Mouse (Mus musculus): ENCODE measurements at regions not wholly inside any gene's neighbourhood (a gene's known extent, or its start where the extent isn't known, plus 50 kb on each side); places are given as distances from the start of the nearest gene placed in this dataset.

GRCm38 (mm10) chr13:103472216-103472615 is 137.9 kb upstream of the Mast4 start:
- DNase-seq (ENCODE audit: low read depth, low spot score) = no peak

GRCm38 (mm10) chr13:103470141-103470540 is 135.8 kb upstream of the Mast4 start:
- DNase-seq (ENCODE audit: low read depth, low spot score) = no peak

GRCm38 (mm10) chr13:103460499-103460898 is 126.2 kb upstream of the Mast4 start:
- no peak for DNase-seq (ENCODE audit: low read depth, low spot score)

DNA sequence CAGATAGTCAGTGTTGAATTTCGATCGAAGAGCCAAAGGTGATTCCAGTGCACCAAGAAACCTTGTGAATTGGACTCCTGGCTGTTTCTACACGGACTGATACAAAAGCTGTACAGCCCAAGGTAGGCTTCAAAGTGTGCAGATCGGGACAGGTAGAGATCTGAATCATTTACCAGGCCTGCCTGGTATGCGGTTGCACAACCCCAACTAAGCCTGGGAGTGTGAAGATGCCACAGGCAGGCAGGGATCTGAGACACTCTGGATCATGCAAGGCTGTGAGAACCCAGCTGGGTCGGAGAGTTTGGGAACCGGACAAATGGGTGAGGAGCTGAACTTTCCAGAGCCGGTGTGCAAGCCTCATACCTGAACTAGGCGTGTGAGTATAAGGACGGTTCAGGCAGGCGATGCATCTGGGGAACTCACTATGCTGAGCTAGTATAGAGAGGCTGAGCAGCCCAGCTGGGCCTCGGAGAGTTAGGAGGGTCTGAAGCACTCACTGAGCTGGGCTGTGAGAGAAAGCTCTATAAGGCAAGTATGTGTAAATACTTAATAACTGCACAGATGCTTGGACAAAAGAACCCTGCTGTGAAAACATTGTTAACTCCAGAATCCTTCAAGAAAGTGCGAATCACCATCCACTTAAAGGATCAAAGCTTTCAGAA is 125.3 kb upstream of the Mast4 start:
- peak; percentile 48 for DNase-seq (ENCODE audit: low read depth, low spot score)

GRCm38 (mm10) chr13:103452837-103453236 is 118.5 kb upstream of the Mast4 start:
- DNase-seq (ENCODE audit: low read depth, low spot score) = no peak

DNA sequence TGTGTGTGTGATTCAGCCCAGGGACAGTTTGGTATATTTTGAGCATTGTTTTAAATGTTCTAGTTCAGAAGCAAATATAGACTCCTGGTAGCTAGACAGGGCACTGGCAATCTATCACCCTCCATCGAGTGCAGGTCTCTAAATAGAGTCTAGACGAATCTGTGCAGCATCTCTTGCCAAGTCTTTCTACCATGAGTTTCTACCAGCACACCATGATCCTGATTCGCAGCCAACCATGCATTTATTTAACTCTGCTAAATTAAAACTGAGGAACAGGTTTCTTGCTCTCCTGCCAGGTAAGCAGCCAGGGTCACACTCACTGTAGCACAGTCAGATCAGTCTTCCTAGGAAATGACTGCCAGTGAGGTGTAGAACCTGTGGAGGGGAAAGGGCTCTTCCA is 96.3 kb upstream of the Mast4 start:
- DNase-seq (ENCODE audit: low read depth, low spot score) = no peak

- no peak for DNase-seq (ENCODE audit: low read depth, low spot score)
These were observed 89.7 kb upstream of the Mast4 start for GRCm38 (mm10) chr13:103424011-103424410.

GRCm38 (mm10) chr13:103423417-103423816 is 89.1 kb upstream of the Mast4 start:
- DNase-seq (ENCODE audit: low read depth, low spot score) = no peak

- DNase-seq (ENCODE audit: low read depth, low spot score) = no peak
These were observed 88.7 kb upstream of the Mast4 start for GRCm38 (mm10) chr13:103422997-103423396.

GRCm38 (mm10) chr13:103419146-103419545 is 84.8 kb upstream of the Mast4 start:
- DNase-seq (ENCODE audit: low read depth, low spot score) = no peak

DNA sequence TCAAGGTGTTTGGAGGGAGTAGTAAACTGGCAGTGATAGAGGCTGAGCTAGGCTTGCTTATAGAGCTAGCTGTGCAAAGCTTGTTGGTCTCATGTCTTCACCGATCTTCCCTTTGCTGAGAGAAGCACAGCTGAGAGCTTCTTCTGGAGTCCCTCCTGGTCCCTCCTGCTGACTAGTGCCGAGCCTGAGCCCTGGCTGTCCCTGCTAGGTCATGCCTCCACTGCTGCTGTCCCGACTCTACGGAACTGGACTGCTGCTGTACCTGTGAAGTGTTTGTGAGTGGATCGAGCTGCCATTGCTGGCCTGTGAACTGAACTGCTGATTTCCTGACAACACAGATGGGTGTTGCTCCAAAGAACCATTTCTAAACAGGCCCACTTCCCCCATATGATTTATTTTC is 83.0 kb upstream of the Mast4 start:
- no peak for DNase-seq (ENCODE audit: low read depth, low spot score)

GRCm38 (mm10) chr13:103415335-103415734 is 81.0 kb upstream of the Mast4 start:
- no peak for DNase-seq (ENCODE audit: low read depth, low spot score)

- DNase-seq (ENCODE audit: low read depth, low spot score) = no peak
These were observed 78.3 kb upstream of the Mast4 start for GRCm38 (mm10) chr13:103412566-103412965.

GRCm38 (mm10) chr13:103409286-103409685 is 75.0 kb upstream of the Mast4 start:
- no peak for DNase-seq (ENCODE audit: low read depth, low spot score)

- DNase-seq (ENCODE audit: low read depth, low spot score) = no peak
These were observed 62.3 kb upstream of the Mast4 start for GRCm38 (mm10) chr13:103396526-103397020.

DNA sequence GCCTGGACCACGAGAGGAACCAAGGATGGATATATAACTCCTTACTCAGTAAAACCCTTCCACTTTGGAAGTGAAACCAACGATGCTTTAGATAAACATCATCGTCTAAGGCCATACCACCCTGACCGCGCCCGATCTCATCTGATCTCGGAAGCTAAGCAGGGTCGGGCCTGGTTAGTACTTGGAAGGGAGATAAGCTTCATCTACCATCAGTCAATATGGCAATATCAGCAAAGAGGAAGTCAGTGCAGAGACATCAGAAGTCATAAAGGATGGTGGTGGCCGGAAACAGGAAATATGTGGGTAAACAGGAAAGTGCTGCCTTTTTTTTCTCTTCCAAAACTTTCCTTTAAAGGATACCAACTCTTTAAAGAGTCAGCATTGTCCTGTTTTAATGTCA is 61.8 kb upstream of the Mast4 start:
- DNase-seq (ENCODE audit: low read depth, low spot score) = no peak

- no peak for DNase-seq (ENCODE audit: low read depth, low spot score)
These were observed 58.3 kb upstream of the Mast4 start for GRCm38 (mm10) chr13:103392581-103392980.

- DNase-seq (ENCODE audit: low read depth, low spot score) = no peak
These were observed 57.1 kb upstream of the Mast4 start for GRCm38 (mm10) chr13:103391396-103391795.

DNA sequence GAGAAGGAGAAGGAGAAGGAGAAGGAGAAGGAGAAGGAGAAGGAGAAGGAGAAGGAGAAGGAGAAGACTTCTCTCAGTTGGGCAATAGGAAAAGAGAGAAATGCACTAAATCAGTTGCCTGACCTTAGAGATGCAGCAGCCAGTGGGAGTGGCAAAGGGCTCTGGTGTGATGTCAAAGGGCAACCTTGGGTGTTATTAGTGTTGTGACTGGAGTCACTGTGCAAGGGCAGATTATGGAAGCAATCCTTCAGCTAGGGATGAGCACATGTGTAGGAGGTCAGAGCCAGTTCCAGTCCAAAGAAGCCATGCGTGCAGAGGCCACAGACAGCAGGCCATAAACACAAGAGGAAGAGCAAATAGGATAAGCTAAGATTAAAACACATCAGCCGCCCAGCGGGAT is 56.7 kb upstream of the Mast4 start:
- DNase-seq (ENCODE audit: low read depth, low spot score) = no peak

GRCm38 (mm10) chr13:103386948-103387347 is 52.7 kb upstream of the Mast4 start:
- DNase-seq (ENCODE audit: low read depth, low spot score) = no peak

Measured in ZHBTc4 (cell line).